Mouse (Mus musculus) heart, embryonic 10.5 days (tissue): ENCODE measurements around the gene Dpysl5. TPM values are rescaled to one million over a fixed set of nuclear protein-coding genes. Genes with fewer than 3 reads are reported as not detected.
"Not testable (repeated sequence)": the region's sequence is repeated elsewhere in the genome, so short reads cannot be mapped to it uniquely, and the experiment has no call there.

Experiments
- DNase-seq: peaks from one replicate; pipeline ENCODE4 v3.0.0-alpha.2; 2017; ENCODE audit warnings: low spot score
- H3K27ac ChIP-seq: fragments of 300-500 bp; sonication (generic); 2 replicates; pipeline ENCODE4 v1.5.1; 2016; ENCODE audit warnings: mild to moderate bottlenecking
- H3K27me3 ChIP-seq: fragments of 300-500 bp; sonication (generic); 2 replicates; pipeline ENCODE4 v1.6.1; 2016; ENCODE audit warnings: mild to moderate bottlenecking; ENCODE audit not compliant: poor library complexity, insufficient read depth, severe bottlenecking
- H3K36me3 ChIP-seq: fragments of 300-500 bp; sonication (generic); 2 replicates; pipeline ENCODE4 v1.6.1; 2016; ENCODE audit warnings: mild to moderate bottlenecking, moderate library complexity
- H3K4me1 ChIP-seq: fragments of 300-500 bp; sonication (generic); 2 replicates; pipeline ENCODE4 v1.6.1; 2016; ENCODE audit warnings: mild to moderate bottlenecking
- H3K4me3 ChIP-seq: fragments of 300-500 bp; sonication (generic); 2 replicates; pipeline ENCODE4 v1.5.1; 2016; ENCODE audit warnings: mild to moderate bottlenecking, moderate library complexity
- H3K9me3 ChIP-seq: fragments of 300-500 bp; sonication (generic); 2 replicates; pipeline ENCODE4 v1.6.1; 2016; ENCODE audit warnings: mild to moderate bottlenecking, moderate library complexity
- WGBS: fragments of 180-500 bp; shearing (Covaris S2); methylation state at CpG from one replicate; pipeline ENCODE4 v1.1.7; 2016; 5-methylcytosine and 5-hydroxymethylcytosine counted together
- polyA plus RNA-seq: library from polyadenylated mRNA; unstranded; fragments of >200 nt; fragmentation: Nextera tagmentation; extraction: Ambion mirVana; gene quantifications from 2 replicates; pipeline ENCODE4 v1.2.1, GENCODE M21; 2016

Dpysl5 gene
- polyA plus RNA-seq, 1 experiment from 2014 or later = 5.6 TPM

DNA sequence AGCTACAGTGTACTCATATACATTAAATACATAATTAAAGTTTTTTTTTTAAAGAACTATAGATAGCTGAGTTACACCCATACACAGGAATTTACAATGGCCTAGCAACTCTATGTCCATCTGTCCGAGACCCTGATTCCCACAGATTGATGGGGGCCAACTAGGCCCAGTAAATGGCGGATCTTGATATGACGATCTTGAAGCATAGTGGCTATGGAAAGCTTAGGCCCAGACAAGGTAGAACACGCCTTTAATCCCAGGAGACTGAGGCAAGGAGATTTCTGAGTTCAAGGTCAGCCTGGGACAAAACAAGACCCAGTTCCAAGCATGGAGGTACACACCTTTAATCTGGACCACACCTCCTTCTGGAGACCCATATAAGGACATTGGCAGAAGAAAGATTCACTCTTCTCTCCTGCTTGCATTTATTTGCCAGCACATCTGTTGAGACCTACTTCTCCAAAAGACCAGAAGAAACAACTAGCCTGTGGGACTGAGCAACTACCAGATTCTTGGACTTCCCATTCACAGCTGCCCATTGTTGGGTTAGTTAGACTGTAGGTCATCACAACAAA lies 32.6 kb upstream of the Dpysl5 start:
- Histone ChIP-seq H3K9me3 (no peaks in the 10 kb centered on the region), H3K27ac (no peak overlapping the region), H3K4me1 (no peaks in the 10 kb centered on the region), H3K27me3 (no peaks in the 10 kb centered on the region), H3K4me3 (no peak overlapping the region), H3K36me3 (peaks cover 33% of the 10 kb centered on the region)
- no peak for DNase-seq
- WGBS = 93% methylated on average over 4 of the region's 4 CpGs

DNA sequence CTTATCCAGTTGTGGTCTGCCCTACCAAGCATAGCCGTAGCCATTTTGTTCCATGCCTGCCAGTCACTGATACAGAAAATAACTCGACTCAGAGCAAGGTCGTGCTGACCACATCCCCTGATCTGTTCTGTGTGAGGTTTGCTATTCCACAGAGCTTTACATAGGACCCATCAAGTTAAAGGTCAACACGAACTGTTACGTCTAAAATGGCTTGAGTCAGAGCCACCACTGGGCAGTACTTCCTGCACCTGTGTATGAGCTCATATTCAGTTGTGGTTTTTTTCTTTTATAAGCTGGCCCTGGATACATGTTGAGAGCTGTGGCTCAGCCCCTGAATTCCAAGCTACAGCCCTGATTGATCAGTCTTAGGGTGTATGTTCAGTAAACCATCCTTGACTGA lies 31.8 kb upstream of the Dpysl5 start:
- H3K27me3 ChIP-seq = no peaks in the 10 kb centered on the region
- H3K4me1 ChIP-seq = no peaks in the 10 kb centered on the region
- no peak overlapping the region for H3K27ac ChIP-seq
- no peaks in the 10 kb centered on the region for H3K9me3 ChIP-seq
- H3K36me3 ChIP-seq = peaks cover 26% of the 10 kb centered on the region
- DNase-seq = no peak
- 81% methylated on average over 5 of the region's 5 CpGs for WGBS
- H3K4me3 ChIP-seq = no peak overlapping the region

DNA sequence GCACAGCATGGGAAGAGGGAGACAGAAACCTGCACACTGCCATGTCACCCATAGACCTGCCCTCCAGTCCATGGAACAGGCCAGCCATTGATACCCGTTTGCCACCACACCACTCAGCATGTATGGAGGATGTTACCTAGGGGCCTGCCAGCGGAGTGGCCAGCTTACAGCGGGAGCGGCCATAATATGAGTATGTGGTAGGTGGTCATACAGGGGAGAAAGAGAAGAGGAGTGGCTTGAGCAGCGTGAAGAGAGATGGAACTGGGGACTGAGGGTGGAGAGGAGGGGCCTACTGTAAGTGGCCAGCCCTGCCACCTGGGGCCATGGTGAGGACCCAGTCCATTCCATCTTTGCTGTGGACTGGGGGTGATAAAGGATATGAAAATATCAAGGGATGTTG lies 29.4 kb upstream of the Dpysl5 start:
- Histone ChIP-seq H3K27me3 (no peaks in the 10 kb centered on the region), H3K4me1 (no peaks in the 10 kb centered on the region), H3K9me3 (no peaks in the 10 kb centered on the region), H3K36me3 (0 out of 2 replicates have a peak, but pooled peaks cover 4% of the 10 kb centered on the region), H3K4me3 (no peak overlapping the region), H3K27ac (no peak overlapping the region)
- no peak for DNase-seq
- 82% methylated on average over 5 of the region's 5 CpGs for WGBS

DNA sequence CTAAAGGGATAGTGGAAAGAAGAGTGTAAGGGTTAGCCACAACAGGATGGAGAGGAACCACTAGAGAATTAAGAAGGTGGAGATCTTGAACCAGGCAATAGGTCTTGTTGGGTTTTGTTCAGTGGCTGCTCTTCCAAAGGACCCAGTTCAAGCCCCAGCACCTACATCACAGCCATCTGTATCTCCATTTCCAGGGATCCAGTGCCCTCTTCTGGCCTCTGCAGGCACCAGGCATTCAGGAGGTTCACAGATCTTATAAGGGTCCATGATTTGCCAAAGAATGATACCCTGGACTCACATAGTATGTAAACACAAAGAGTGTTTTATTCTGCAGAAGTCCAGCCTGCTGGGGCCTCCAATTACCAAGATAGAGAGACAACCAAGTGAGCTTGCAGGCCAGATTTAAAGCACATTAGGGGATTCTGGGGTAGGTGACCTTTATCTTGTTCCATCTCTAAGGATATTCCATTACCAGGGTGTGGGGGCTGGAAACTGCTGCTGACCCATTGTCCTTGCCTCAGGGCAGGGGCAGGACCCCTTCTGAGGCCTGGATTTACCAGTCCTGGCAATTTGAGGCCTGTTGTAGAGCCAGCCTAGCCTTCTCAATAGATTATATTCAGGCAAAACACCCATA lies 28.3 kb upstream of the Dpysl5 start:
- Histone ChIP-seq H3K4me1 (no peaks in the 10 kb centered on the region), H3K4me3 (no peak overlapping the region), H3K27me3 (no peaks in the 10 kb centered on the region), H3K36me3 (0 out of 2 replicates have a peak, but pooled peaks cover 4% of the 10 kb centered on the region), H3K9me3 (no peaks in the 10 kb centered on the region), H3K27ac (no peak overlapping the region)
- no peak for DNase-seq

DNA sequence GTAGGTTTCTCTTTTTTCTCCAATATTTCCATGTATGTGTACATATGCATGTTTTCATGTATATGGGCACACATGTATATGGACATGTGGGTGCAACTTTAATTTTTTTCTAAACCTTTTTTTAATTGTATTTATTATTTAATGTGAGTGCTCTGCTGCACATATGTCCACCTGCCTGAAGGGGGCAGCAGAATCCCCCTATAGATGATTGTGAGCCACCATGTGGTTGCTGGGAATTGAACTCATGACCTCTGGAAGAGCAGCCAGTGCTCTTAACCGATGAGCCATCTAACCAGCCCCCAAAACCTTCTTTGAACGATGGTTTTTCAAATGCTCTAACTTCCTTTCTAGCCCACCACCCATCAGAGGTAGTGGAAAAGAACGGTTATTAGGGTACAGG lies 27.4 kb upstream of the Dpysl5 start:
- H3K9me3 ChIP-seq = no peaks in the 10 kb centered on the region
- no peak overlapping the region for H3K4me3 ChIP-seq
- H3K4me1 ChIP-seq = no peaks in the 10 kb centered on the region
- no peak for DNase-seq
- H3K27me3 ChIP-seq = no peaks in the 10 kb centered on the region
- H3K36me3 ChIP-seq = 0 out of 2 replicates have a peak, but pooled peaks cover under 1% of the 10 kb centered on the region
- WGBS = 75% methylated on average over 3 of the region's 3 CpGs
- no peak overlapping the region for H3K27ac ChIP-seq

DNA sequence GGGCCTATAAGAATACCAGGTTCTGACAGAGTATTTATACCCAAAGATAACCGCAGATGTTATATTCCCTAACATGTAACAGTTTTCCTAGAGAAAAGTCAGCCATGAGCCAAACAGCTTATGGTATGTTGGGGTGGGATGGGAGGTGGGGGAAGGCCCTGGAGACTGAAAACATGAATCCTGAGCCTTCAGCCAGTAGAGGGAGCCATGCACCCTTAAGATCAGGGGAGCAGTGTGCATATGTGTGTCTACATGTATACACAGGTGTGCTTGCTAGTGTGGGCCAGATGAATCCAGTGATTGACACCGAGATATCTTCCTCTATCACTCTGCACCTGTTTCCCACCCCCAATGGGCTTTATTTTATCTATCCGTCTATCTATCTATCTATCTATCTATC lies 24.6 kb upstream of the Dpysl5 start:
- 51% methylated on average over 3 of the region's 3 CpGs for WGBS
- Histone ChIP-seq H3K36me3 (no peaks in the 10 kb centered on the region), H3K27ac (no peak overlapping the region), H3K27me3 (no peaks in the 10 kb centered on the region), H3K4me1 (no peaks in the 10 kb centered on the region), H3K9me3 (no peaks in the 10 kb centered on the region), H3K4me3 (no peak overlapping the region)
- DNase-seq = no peak

GRCm38 (mm10) chr5:30700361-30701000 lies 10.9 kb upstream of the Dpysl5 start:
- H3K9me3 ChIP-seq = no peaks in the 10 kb centered on the region
- no peak overlapping the region for H3K4me3 ChIP-seq
- no peaks in the 10 kb centered on the region for H3K27me3 ChIP-seq
- H3K27ac ChIP-seq = no peak overlapping the region
- no peaks in the 10 kb centered on the region for H3K36me3 ChIP-seq
- WGBS = 65% methylated on average over 8 of the region's 8 CpGs
- DNase-seq = no peak
- H3K4me1 ChIP-seq = peaks cover 15% of the 10 kb centered on the region

- 32% methylated on average over 4 of the region's 4 CpGs for WGBS
- not testable (repeated sequence) for DNase-seq, H3K4me3 ChIP-seq, H3K9me3 ChIP-seq, H3K27me3 ChIP-seq, H3K36me3 ChIP-seq
- H3K27ac ChIP-seq = peak overlapping the region; percentile 81
- H3K4me1 ChIP-seq = peaks cover 15% of the 10 kb centered on the region
Measured at GRCm38 (mm10) chr5:30701373-30701772, 10.0 kb upstream of the Dpysl5 start.

DNA sequence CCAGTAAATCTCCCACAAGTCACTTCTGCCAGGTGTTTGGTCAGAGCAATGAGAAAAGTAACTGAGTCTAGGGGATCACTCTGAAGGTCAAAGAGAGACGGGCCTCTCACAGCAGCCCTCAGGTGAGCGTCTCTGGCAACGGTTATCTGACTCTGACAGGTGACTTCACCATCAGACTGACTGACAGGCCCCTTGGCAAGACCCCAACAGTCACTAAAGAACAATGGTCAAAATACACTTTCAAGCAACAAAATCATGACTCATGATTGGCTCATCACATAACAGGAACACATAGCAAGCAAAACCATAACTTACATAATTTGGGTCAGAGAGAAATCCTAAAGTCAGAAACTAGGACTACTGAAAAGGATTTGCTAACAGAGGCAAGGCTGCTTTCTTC lies 9.5 kb upstream of the Dpysl5 start:
- Histone ChIP-seq H3K4me1 (peaks cover 15% of the 10 kb centered on the region), H3K36me3 (no peaks in the 10 kb centered on the region), H3K4me3 (no peak overlapping the region), H3K27ac (peak overlapping the region; percentile 81), H3K9me3 (no peaks in the 10 kb centered on the region), H3K27me3 (0 out of 2 replicates have a peak, but pooled peaks cover under 1% of the 10 kb centered on the region)
- WGBS = 82% methylated on average over 3 of the region's 3 CpGs
- no peak for DNase-seq

DNA sequence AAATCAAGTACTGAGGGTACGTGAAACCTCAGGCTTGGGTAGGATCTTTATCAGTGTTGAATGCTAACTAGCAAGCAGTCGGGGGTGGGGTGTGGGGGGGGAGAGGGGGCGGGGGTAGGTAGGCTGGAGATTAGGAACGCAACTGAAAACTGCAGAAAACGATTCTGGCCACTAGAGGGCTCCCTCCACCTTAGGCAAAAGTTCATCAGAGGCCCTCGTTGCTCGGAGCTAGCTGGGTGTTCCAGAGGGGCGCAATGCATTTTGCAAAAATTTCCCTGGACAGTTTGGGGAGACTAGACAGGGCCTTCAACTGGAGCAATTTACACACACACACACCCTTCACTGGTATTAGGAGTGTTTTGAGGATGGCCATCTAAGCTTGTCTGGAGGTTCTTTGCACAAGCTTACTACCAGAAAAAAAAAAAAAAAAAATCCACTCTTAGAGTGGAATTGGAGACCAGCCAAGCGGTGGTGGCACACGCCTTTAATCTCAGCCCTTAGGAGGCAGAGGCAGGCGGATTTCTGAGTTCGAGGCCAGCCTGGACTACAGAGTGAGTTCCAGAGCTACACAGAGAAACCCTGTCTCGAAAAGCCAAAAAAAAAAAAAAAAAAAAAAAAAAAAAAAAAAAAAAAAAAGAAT lies 1.5 kb upstream of the Dpysl5 start:
- H3K27me3 ChIP-seq = peaks cover 60% of the 10 kb centered on the region
- no peaks in the 10 kb centered on the region for H3K36me3 ChIP-seq
- H3K9me3 ChIP-seq = no peaks in the 10 kb centered on the region
- WGBS = 10% methylated on average over 13 of the region's 13 CpGs
- H3K4me3 ChIP-seq = no peak overlapping the region
- peak; percentile 86 for DNase-seq
- H3K4me1 ChIP-seq = peaks cover 28% of the 10 kb centered on the region
- H3K27ac ChIP-seq = no peak overlapping the region

- H3K36me3 ChIP-seq = no peaks in the 10 kb centered on the region
- H3K4me3 ChIP-seq = no peak overlapping the region; the same call in 1 of the 2 replicates
- H3K27me3 ChIP-seq = peaks cover 65% of the 10 kb centered on the region
- 26% methylated on average over 8 of the region's 8 CpGs for WGBS
- no peaks in the 10 kb centered on the region for H3K9me3 ChIP-seq
- peaks cover 28% of the 10 kb centered on the region for H3K4me1 ChIP-seq
- no peak for DNase-seq
- H3K27ac ChIP-seq = no peak overlapping the region
Measured at GRCm38 (mm10) chr5:30710486-30710885, 878 bp upstream of the Dpysl5 start.

DNA sequence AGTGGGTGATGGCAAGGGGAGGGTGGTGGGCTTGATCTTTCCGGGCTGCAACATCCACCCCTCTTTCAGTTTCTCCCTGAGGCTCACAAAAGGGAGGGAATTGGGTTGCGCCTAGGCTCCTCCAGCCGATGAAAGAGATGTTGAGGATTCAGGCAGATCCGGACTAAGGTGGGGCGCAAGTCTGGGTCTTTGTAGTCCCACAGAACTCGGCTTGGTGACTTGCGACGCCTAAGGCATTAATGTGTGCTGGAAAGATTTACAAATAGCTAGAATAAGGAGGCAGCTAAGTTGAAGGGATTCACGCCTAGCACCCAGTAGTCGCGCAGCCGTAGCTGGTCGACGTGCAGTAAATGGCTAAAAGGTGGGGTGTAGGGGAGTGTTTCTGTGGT lies 632 bp downstream of the Dpysl5 start:
- Histone ChIP-seq H3K4me1 (peaks cover 28% of the 10 kb centered on the region), H3K4me3 (peak overlapping the region; percentile 70), H3K27me3 (peaks cover 63% of the 10 kb centered on the region), H3K36me3 (no peaks in the 10 kb centered on the region), H3K9me3 (no peaks in the 10 kb centered on the region), H3K27ac (peak overlapping the region; percentile 83)
- no peak for DNase-seq
- WGBS = under 1% methylated on average over 14 of the region's 14 CpGs
